Mouse (Mus musculus) forebrain, embryonic 10.5 days (tissue): ENCODE measurements around the gene En1. TPM values are rescaled to one million over a fixed set of nuclear protein-coding genes. Genes with fewer than 3 reads are reported as not detected.

Experiments used
- DNase-seq: peaks from one replicate; pipeline ENCODE4 v3.0.0-alpha.2; 2017; ENCODE audit warnings: low spot score; ENCODE audit errors: extremely low spot score
- H3K27ac ChIP-seq: fragments of 300-500 bp; sonication (generic); 2 replicates; pipeline ENCODE4 v1.5.1; 2016; ENCODE audit warnings: mild to moderate bottlenecking
- H3K27me3 ChIP-seq: fragments of 300-500 bp; sonication (generic); 2 replicates; pipeline ENCODE4 v1.6.1; 2016; ENCODE audit warnings: mild to moderate bottlenecking; ENCODE audit not compliant: poor library complexity, severe bottlenecking
- H3K36me3 ChIP-seq: fragments of 300-500 bp; sonication (generic); replicated peaks from 2 replicates; pipeline ENCODE4 v1.6.1; 2016; ENCODE audit warnings: mild to moderate bottlenecking, moderate library complexity
- H3K4me1 ChIP-seq: fragments of 300-500 bp; sonication (generic); 2 replicates; pipeline ENCODE4 v1.6.1; 2016
- H3K4me3 ChIP-seq: fragments of 300-500 bp; sonication (generic); 2 replicates; pipeline ENCODE4 v1.5.1; 2016; ENCODE audit warnings: mild to moderate bottlenecking, moderate library complexity
- H3K9me3 ChIP-seq: fragments of 300-500 bp; sonication (generic); 2 replicates; pipeline ENCODE4 v1.6.1; 2016; ENCODE audit warnings: mild to moderate bottlenecking, moderate library complexity
- WGBS: fragments of 180-500 bp; shearing (Covaris S2); methylation state at CpG from one replicate; pipeline ENCODE4 v1.1.7; 2016; 5-methylcytosine and 5-hydroxymethylcytosine counted together
- polyA plus RNA-seq: library from polyadenylated mRNA; unstranded; fragments of >200 nt; fragmentation: Nextera tagmentation; extraction: Ambion mirVana; gene quantifications from 2 replicates; pipeline ENCODE4 v1.2.1, GENCODE M21; 2016

En1 gene
- polyA plus RNA-seq, 1 experiment from 2014 or later, result 0.10 TPM

- peaks cover 100% of the 10 kb centered on the region for H3K27me3 ChIP-seq
- under 1% methylated on average over 8 of the region's 8 CpGs for WGBS
- DNase-seq, result no peak
- no peak overlapping the region for H3K27ac ChIP-seq
- H3K4me3 ChIP-seq, result no peak overlapping the region
- peaks cover 15% of the 10 kb centered on the region for H3K4me1 ChIP-seq
- no peaks in the 10 kb centered on the region for H3K9me3 ChIP-seq
- H3K36me3 ChIP-seq, result no peaks in the 10 kb centered on the region
These were observed 7.6 kb upstream of the En1 start for GRCm38 (mm10) chr1:120594603-120595002.

GRCm38 (mm10) chr1:120595471-120596240 lies 6.6 kb upstream of the En1 start:
- Histone ChIP-seq H3K27ac (no peak overlapping the region), H3K4me3 (no peak overlapping the region), H3K9me3 (no peaks in the 10 kb centered on the region), H3K27me3 (peaks cover 100% of the 10 kb centered on the region), H3K36me3 (no peaks in the 10 kb centered on the region), H3K4me1 (peaks cover 21% of the 10 kb centered on the region)
- 2% methylated on average over 17 of the region's 17 CpGs for WGBS
- no peak for DNase-seq

GRCm38 (mm10) chr1:120596319-120596718 lies 5.9 kb upstream of the En1 start:
- Histone ChIP-seq H3K36me3 (no peaks in the 10 kb centered on the region), H3K9me3 (no peaks in the 10 kb centered on the region), H3K4me3 (peak overlapping the region; percentile 27), H3K4me1 (peaks cover 21% of the 10 kb centered on the region), H3K27ac (no peak overlapping the region), H3K27me3 (peaks cover 100% of the 10 kb centered on the region)
- DNase-seq, result peak; percentile 59
- WGBS, result under 1% methylated on average over 21 of the region's 21 CpGs

- Histone ChIP-seq H3K27me3 (peaks cover 100% of the 10 kb centered on the region), H3K9me3 (no peaks in the 10 kb centered on the region), H3K36me3 (no peaks in the 10 kb centered on the region), H3K27ac (no peak overlapping the region), H3K4me1 (peaks cover 21% of the 10 kb centered on the region), H3K4me3 (peak overlapping the region; percentile 27)
- peak; percentile 24 for DNase-seq
- WGBS, result under 1% methylated on average over 19 of the region's 19 CpGs
These were observed 5.4 kb upstream of the En1 start for GRCm38 (mm10) chr1:120596784-120597183.

- Histone ChIP-seq H3K36me3 (no peaks in the 10 kb centered on the region), H3K9me3 (no peaks in the 10 kb centered on the region), H3K4me1 (peaks cover 26% of the 10 kb centered on the region), H3K4me3 (no peak overlapping the region), H3K27ac (no peak overlapping the region), H3K27me3 (peaks cover 100% of the 10 kb centered on the region)
- DNase-seq, result peak; percentile 39
- WGBS, result 1% methylated on average over 11 of the region's 11 CpGs
These were observed 4.9 kb upstream of the En1 start for GRCm38 (mm10) chr1:120597271-120597670.

GRCm38 (mm10) chr1:120598196-120598940 lies 3.9 kb upstream of the En1 start:
- no peak overlapping the region for H3K4me3 ChIP-seq
- 1% methylated on average over 16 of the region's 16 CpGs for WGBS
- DNase-seq, result peak; percentile 34
- H3K4me1 ChIP-seq, result peaks cover 35% of the 10 kb centered on the region
- H3K9me3 ChIP-seq, result no peaks in the 10 kb centered on the region
- H3K36me3 ChIP-seq, result no peaks in the 10 kb centered on the region
- peaks cover 100% of the 10 kb centered on the region for H3K27me3 ChIP-seq
- no peak overlapping the region for H3K27ac ChIP-seq

GRCm38 (mm10) chr1:120599321-120600148 lies 2.7 kb upstream of the En1 start:
- H3K36me3 ChIP-seq, result no peaks in the 10 kb centered on the region
- under 1% methylated on average over 25 of the region's 25 CpGs for WGBS
- peak; percentile 41 for DNase-seq
- peaks cover 100% of the 10 kb centered on the region for H3K27me3 ChIP-seq
- no peaks in the 10 kb centered on the region for H3K9me3 ChIP-seq
- H3K4me1 ChIP-seq, result peaks cover 42% of the 10 kb centered on the region
- H3K4me3 ChIP-seq, result no peak overlapping the region
- H3K27ac ChIP-seq, result no peak overlapping the region

- Histone ChIP-seq H3K9me3 (no peaks in the 10 kb centered on the region), H3K27me3 (peaks cover 100% of the 10 kb centered on the region), H3K4me1 (peaks cover 45% of the 10 kb centered on the region), H3K36me3 (no peaks in the 10 kb centered on the region), H3K4me3 (no peak overlapping the region), H3K27ac (no peak overlapping the region)
- DNase-seq, result peak; percentile 41
- under 1% methylated on average over 25 of the region's 25 CpGs for WGBS
These were observed 2.1 kb upstream of the En1 start for GRCm38 (mm10) chr1:120600149-120600445.

- Histone ChIP-seq H3K27ac (no peak overlapping the region), H3K4me1 (peaks cover 45% of the 10 kb centered on the region), H3K36me3 (no peaks in the 10 kb centered on the region), H3K9me3 (no peaks in the 10 kb centered on the region), H3K4me3 (no peak overlapping the region), H3K27me3 (peaks cover 100% of the 10 kb centered on the region)
- under 1% methylated on average over 19 of the region's 19 CpGs for WGBS
- DNase-seq, result peak; percentile 36
These were observed 1.5 kb upstream of the En1 start for GRCm38 (mm10) chr1:120600516-120601252.

GRCm38 (mm10) chr1:120601253-120601836 lies 873 bp upstream of the En1 start:
- Histone ChIP-seq H3K27me3 (peaks cover 100% of the 10 kb centered on the region), H3K9me3 (no peaks in the 10 kb centered on the region), H3K36me3 (no peaks in the 10 kb centered on the region), H3K27ac (no peak overlapping the region), H3K4me1 (peaks cover 43% of the 10 kb centered on the region), H3K4me3 (no peak overlapping the region; the same call in 1 of the 2 replicates)
- DNase-seq, result peak; percentile 46
- 1% methylated on average over 16 of the region's 16 CpGs for WGBS

GRCm38 (mm10) chr1:120602876-120603655 lies 848 bp downstream of the En1 start:
- peaks cover 100% of the 10 kb centered on the region for H3K27me3 ChIP-seq
- no peaks in the 10 kb centered on the region for H3K36me3 ChIP-seq
- peaks cover 40% of the 10 kb centered on the region for H3K4me1 ChIP-seq
- H3K4me3 ChIP-seq, result peak overlapping the region; percentile 51
- no peak overlapping the region for H3K27ac ChIP-seq
- under 1% methylated on average over 81 of the region's 83 CpGs for WGBS
- H3K9me3 ChIP-seq, result no peaks in the 10 kb centered on the region
- peak; percentile 55 for DNase-seq
